Mouse (Mus musculus): Measurements from ENCODE around the gene Azin2. TPM values are rescaled to one million over a fixed set of nuclear protein-coding genes. Genes with fewer than 3 reads are reported as not detected.
A peak's percentile ranks its signal among the peaks of the same experiment; 100 is the strongest.

Azin2 gene
- total and polyA plus RNA-seq, 2 experiments from 2014 or later = 7.1 to 7.7 TPM

GRCm38 (mm10) chr4:128959676-128960075 lies 2.6 kb downstream of the Azin2 start:
- DNase-seq (ENCODE audit: low spot score) = no peak
- TF ChIP-seq EP300 (IDR thresholded peaks at IDR 0.05; ENCODE audit: low read depth) (no peak), CTCF (IDR thresholded peaks at IDR 0.05; ENCODE audit: low read depth) (no peak)
- WGBS = 84% methylated on average over 17 of the region's 17 CpGs

DNA sequence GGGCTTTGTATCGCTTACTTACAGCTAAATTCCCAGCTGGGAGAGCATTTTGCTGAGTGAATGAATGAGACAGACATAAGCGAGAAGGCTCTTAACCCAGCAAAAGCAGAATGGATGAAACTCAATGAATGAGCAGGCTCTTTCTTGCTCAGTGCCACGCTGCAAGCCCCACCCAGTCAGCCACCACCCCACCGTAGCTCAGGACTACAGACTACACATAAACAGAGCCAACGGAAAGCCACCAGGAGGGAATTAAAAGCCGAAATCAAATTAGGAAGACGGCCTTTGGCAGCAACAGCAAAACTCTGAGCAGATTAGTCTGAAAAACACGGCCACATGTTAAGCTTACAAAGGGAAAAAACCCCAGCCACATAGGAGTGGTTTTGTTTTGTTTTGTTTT lies 3.4 kb downstream of the Azin2 start:
- no peak overlapping the region for H3K27ac ChIP-seq (ENCODE audit: low read depth)
- no peak overlapping the region for H3K4me3 ChIP-seq (ENCODE audit: low read depth, low read length)
- DNase-seq (ENCODE audit: low spot score) = no peak
- H3K9me3 ChIP-seq (replicated peaks; ENCODE audit: control insufficient read depth, low read length) = no peaks in the 10 kb centered on the region
- no peak for ATAC-seq (ENCODE audit: insufficient read depth, low read depth)
- H3K4me1 ChIP-seq (ENCODE audit: control insufficient read depth, insufficient read depth) = 0 out of 2 replicates have a peak, but pooled peaks cover 8% of the 10 kb centered on the region
- WGBS = 77% methylated on average over 8 of the region's 8 CpGs
- no peak overlapping the region for H3K9ac ChIP-seq (replicated peaks; ENCODE audit: low read depth, low read length)
- TF ChIP-seq CTCF (IDR thresholded peaks at IDR 0.05; ENCODE audit: low read depth) = no peak
- no peak for TF ChIP-seq EP300 (IDR thresholded peaks at IDR 0.05; ENCODE audit: low read depth)
- no peaks in the 10 kb centered on the region for H3K36me3 ChIP-seq (replicated peaks; ENCODE audit: control insufficient read depth, insufficient read depth, low read length)
- peaks cover 3% of the 10 kb centered on the region; the same call in 1 of the 2 replicates for H3K27me3 ChIP-seq (ENCODE audit: control insufficient read depth, insufficient read depth, low read length)
- H3K4me2 ChIP-seq (ENCODE audit: low read depth, low read length) = no peak overlapping the region

More at GRCm38 (mm10) chr4:128959676-128960075, 2.6 kb downstream of the Azin2 start:
- H3K27me3 ChIP-seq (ENCODE audit: control insufficient read depth, insufficient read depth, low read length) = peaks cover 8% of the 10 kb centered on the region
- no peaks in the 10 kb centered on the region for H3K9me3 ChIP-seq (replicated peaks; ENCODE audit: control insufficient read depth, low read length)
- no peak overlapping the region for H3K27ac ChIP-seq (ENCODE audit: low read depth)
- no peaks in the 10 kb centered on the region for H3K36me3 ChIP-seq (replicated peaks; ENCODE audit: control insufficient read depth, insufficient read depth, low read length)
- no peak for ATAC-seq (ENCODE audit: insufficient read depth, low read depth)
- H3K9ac ChIP-seq (replicated peaks; ENCODE audit: low read depth, low read length) = no peak overlapping the region
- 0 out of 2 replicates have a peak, but pooled peaks cover 8% of the 10 kb centered on the region for H3K4me1 ChIP-seq (ENCODE audit: control insufficient read depth, insufficient read depth)
- H3K4me2 ChIP-seq (ENCODE audit: low read depth, low read length) = no peak overlapping the region
- no peak overlapping the region for H3K4me3 ChIP-seq (ENCODE audit: low read depth, low read length)

DNA sequence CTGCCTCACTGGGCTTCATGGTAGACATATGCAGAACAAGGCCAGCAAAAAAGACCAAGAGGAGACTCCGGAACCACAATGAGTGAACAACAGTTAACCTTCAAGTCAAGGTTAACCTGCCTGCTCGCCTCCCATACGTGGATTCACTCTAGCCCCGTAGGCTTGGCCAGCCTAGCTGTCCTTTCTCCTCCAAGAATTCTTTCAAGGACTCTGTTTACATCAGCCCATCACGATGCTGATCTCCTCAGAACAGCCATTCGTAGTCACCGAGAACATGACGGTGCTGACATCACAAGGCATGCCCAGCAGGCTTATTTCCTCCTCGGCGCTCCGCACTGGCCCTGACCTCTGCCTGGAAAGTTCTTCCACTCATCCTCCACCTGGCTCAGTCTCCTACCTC lies 4.1 kb downstream of the Azin2 start:
- no peak overlapping the region for H3K4me2 ChIP-seq (ENCODE audit: low read depth, low read length)
- no peaks in the 10 kb centered on the region for H3K36me3 ChIP-seq (replicated peaks; ENCODE audit: control insufficient read depth, insufficient read depth, low read length)
- no peak overlapping the region for H3K9ac ChIP-seq (replicated peaks; ENCODE audit: low read depth, low read length)
- H3K9me3 ChIP-seq (replicated peaks; ENCODE audit: control insufficient read depth, low read length) = no peaks in the 10 kb centered on the region
- peak overlapping the region; percentile 39 for H3K27ac ChIP-seq (ENCODE audit: low read depth)
- H3K4me1 ChIP-seq (ENCODE audit: control insufficient read depth, insufficient read depth) = 0 out of 2 replicates have a peak, but pooled peaks cover 8% of the 10 kb centered on the region
- no peaks in the 10 kb centered on the region for H3K27me3 ChIP-seq (ENCODE audit: control insufficient read depth, insufficient read depth, low read length)
- ATAC-seq (ENCODE audit: insufficient read depth, low read depth) (no peak), DNase-seq (ENCODE audit: low spot score) (no peak)
- TF ChIP-seq CTCF (IDR thresholded peaks at IDR 0.05; ENCODE audit: low read depth) = no peak
- no peak for TF ChIP-seq EP300 (IDR thresholded peaks at IDR 0.05; ENCODE audit: low read depth)
- 73% methylated on average over 11 of the region's 11 CpGs for WGBS
- no peak overlapping the region for H3K4me3 ChIP-seq (ENCODE audit: low read depth, low read length)

- Histone ChIP-seq H3K4me1 (ENCODE audit: control insufficient read depth, insufficient read depth) (0 out of 2 replicates have a peak, but pooled peaks cover 8% of the 10 kb centered on the region), H3K4me2 (ENCODE audit: low read depth, low read length) (no peak overlapping the region; the same call in 1 of the 2 replicates), H3K27ac (ENCODE audit: low read depth) (peak overlapping the region; percentile 39), H3K27me3 (ENCODE audit: control insufficient read depth, insufficient read depth, low read length) (no peaks in the 10 kb centered on the region), H3K36me3 (replicated peaks; ENCODE audit: control insufficient read depth, insufficient read depth, low read length) (no peaks in the 10 kb centered on the region), H3K4me3 (ENCODE audit: low read depth, low read length) (no peak overlapping the region), H3K9me3 (replicated peaks; ENCODE audit: control insufficient read depth, low read length) (no peaks in the 10 kb centered on the region), H3K9ac (replicated peaks; ENCODE audit: low read depth, low read length) (no peak overlapping the region)
- WGBS = 24% methylated on average over 11 of the region's 11 CpGs
- TF ChIP-seq CTCF (IDR thresholded peaks at IDR 0.05; ENCODE audit: low read depth) (peak; percentile 62), EP300 (IDR thresholded peaks at IDR 0.05; ENCODE audit: low read depth) (no peak)
- ATAC-seq (ENCODE audit: insufficient read depth, low read depth) (peak; percentile 67), DNase-seq (ENCODE audit: low spot score) (peak; percentile 71)
Observed at GRCm38 (mm10) chr4:128957155-128957911, 4.9 kb downstream of the Azin2 start.

GRCm38 (mm10) chr4:128953851-128954250 lies 8.4 kb downstream of the Azin2 start:
- TF ChIP-seq EP300 (IDR thresholded peaks at IDR 0.05; ENCODE audit: low read depth) (no peak), CTCF (IDR thresholded peaks at IDR 0.05; ENCODE audit: low read depth) (no peak)
- no peak overlapping the region for H3K27ac ChIP-seq (ENCODE audit: low read depth)
- H3K9me3 ChIP-seq (replicated peaks; ENCODE audit: control insufficient read depth, low read length) = no peaks in the 10 kb centered on the region
- H3K9ac ChIP-seq (replicated peaks; ENCODE audit: low read depth, low read length) = no peak overlapping the region
- DNase-seq (ENCODE audit: low spot score) (no peak), ATAC-seq (ENCODE audit: insufficient read depth, low read depth) (no peak)
- no peaks in the 10 kb centered on the region for H3K27me3 ChIP-seq (ENCODE audit: control insufficient read depth, insufficient read depth, low read length)
- no peaks in the 10 kb centered on the region for H3K36me3 ChIP-seq (replicated peaks; ENCODE audit: control insufficient read depth, insufficient read depth, low read length)
- 80% methylated on average over 5 of the region's 5 CpGs for WGBS
- 0 out of 2 replicates have a peak, but pooled peaks cover 8% of the 10 kb centered on the region for H3K4me1 ChIP-seq (ENCODE audit: control insufficient read depth, insufficient read depth)
- no peak overlapping the region for H3K4me3 ChIP-seq (ENCODE audit: low read depth, low read length)
- no peak overlapping the region for H3K4me2 ChIP-seq (ENCODE audit: low read depth, low read length)
